Mouse (Mus musculus) adrenal gland, postnatal 14 days (tissue): ENCODE results near the gene Gm10318. TPM values are rescaled to one million over a fixed set of nuclear protein-coding genes. Genes with fewer than 3 reads are reported as not detected.

Experiments used
- DNase-seq: peaks from one replicate; pipeline ENCODE4 v3.0.0; 2021; ENCODE audit warnings: mixed read lengths
- total RNA-seq: library from RNA; stranded (reverse); gene quantifications from 2 replicates; pipeline ENCODE4 v1.2.3, GENCODE M21; 2021

The Gm10318 gene
- total RNA-seq, 1 experiment from 2014 or later, result not detected

DNA sequence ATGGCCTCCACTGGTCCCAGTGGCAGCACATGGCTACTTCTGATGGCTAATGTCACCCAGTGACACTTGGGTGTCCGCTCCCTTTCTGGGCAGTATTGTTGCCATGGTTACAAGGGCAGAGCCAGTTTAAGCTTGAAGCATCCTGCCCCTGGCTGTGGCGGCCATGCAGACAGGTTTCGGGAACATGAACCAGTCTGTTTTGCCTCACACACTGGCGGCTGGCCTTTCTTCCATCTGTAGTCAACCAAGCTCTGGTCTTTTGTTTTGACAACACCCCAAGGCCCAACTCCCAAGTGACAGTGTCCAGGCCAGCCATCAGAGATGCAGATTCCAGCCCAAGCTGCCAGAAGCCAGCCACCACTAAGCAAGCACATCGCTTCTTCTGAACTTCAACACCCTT lies 42.9 kb downstream of the Gm10318 start:
- DNase-seq, result peak; percentile 27

DNA sequence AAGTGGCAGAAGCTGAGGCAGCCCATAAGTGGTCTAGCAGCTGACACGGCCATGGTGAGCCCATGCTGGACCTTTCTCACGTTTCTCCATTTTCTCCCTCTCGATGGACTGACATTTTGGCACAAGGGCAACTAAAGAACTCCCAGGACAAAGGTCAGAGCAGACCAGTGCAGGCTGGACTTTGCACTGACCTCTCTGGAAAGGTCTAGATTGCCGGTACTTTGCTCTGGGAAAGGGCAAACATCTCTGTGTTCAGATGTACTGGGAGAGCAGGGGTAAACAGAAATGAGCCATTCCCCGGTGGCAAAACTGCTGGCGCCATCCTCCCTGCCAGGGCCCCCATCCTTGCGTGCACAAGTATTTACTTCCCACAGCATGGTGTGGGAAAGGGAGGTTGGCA lies 47.5 kb downstream of the Gm10318 start:
- no peak for DNase-seq

DNA sequence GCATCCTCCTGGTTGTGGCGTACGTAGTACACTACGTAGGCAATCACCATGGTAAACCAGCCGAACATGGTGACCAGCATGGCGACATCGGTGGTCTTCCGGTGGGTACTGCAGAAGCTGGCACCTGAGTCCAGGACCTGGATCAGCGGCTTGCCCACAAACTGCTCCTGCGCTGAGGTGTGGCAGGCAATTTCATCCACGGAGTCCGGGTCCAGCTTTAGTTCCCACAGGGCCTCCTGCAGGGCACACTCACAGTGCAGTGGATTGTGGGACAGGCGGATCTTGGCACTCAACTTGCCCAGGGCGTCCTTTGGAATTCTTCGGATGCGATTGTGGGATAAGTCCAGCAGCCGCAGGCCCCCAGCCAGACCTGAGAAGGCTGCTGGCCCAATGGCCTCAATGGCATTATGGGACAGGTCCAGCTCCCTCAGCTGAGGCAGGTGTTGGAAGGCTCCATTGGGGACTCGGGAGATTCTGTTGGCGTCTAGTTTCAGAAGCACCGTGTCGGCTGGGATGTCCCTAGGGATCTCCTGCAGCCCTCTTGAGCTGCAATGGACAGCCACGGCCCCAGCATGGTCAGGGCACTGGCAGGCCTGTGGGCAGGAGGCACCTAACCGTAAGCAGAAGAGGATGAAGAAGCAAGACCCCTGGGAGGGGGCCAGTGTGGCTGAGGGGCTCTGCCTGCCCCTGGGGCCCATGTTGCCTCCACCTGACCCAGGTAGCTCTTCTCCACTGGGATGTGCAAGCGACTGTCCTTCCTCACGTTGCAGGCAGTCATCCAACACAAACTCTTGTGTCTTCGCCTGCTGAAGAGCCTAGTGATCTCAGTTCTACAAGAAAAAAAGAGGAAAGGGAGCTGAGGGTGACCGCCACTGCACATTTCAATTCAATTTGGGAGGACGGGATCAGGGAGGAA lies 48.5 kb downstream of the Gm10318 start:
- DNase-seq, result no peak

DNA sequence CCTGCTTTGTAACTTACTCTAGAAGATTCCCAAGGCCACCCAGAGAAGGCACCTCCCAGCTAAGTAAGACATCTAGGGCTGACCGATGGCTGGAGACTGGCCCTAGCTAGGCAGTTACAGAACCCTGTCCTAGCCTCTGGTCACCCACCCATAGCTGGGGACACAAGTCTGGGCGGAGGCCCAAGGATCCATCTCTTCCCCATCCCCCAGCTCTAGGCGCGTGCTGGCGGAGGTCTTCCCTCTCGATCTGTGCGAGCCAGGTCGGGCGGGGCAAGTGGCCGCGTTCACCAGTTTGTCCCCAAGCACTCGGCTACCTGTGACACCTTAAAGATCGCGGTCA lies 49.2 kb downstream of the Gm10318 start:
- no peak for DNase-seq

DNA sequence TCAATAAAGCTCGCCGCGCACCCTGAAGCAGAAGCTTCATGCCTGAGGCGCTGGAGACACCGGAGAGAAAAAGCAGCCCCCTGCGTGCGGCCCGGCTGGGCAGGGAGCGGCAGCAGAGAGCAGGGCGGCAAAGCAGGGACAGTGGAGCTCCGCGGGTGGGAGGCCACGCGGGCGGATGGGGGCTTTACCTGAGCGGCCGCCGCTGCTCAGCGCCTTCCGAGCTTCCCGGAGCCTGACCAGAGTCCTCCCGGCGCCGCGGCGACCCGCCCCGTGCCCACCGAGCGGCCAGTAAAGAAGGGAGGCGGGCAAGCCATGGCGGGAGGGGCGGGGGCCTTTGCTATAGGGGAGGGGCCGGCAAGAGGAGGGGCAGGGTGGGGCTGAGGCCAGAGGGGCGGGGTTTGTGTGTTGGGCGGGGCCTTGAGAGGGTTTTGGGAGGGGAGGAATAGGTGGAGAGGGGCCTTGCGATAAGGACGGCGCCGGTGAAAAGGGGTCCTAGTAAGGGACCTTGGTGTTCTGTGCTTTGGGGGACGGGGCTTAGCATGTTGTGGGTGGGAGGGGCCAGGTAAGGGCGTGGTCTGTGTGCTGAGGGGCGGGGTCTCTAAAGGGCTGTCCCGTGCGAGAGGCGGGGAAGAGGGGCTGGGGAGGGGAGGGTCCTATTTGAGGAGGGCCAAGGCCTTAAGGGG lies 49.7 kb downstream of the Gm10318 start, which contains the start of gene Lrrc3:
Gene Lrrc3 (minus strand): TSS at position 326 of the 683 bp plus-strand sequence.
- DNase-seq, result peak; percentile 84

DNA sequence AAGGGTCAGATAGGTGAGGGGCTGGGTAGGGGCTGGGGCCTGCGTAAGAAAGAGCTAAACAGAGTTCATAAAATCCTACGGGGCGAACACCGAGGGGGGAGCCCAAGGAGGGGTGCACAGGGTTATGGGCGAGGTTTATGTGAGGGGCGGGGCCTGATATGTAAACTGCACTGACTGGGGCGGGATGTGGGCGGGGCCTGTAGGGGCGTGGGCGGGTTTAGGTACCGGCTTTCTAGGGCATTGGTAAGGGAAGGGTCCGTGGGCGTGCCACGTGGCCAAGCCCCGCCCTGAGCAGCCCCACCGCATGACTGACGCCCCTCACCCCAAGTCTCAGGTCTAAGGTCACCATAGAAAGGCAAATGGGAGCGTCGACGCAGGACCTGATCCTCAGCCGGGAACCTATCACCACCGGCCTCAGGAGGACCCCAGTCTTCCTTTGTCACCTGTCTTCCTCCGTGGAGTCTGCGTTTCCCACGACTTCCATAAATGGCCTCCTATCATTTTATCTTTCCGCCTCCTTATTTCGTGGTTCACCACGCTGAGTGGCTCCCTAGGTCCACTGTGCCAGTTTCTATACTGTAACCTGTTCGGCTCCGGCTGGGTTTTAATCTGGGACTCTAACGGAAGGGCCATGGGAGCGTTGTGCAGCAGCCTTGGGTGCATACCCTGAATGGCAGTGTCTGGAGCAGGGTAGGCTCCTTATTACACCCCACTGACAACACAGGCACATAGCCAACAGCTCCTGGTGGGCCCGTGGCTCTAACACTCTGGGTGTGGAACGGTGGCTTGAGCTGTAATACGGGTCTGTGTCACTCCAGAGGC lies 50.4 kb downstream of the Gm10318 start:
- peak; percentile 65 for DNase-seq

Other genes starting within 250 kb of the Gm10318 start
- gene Sumo3, start 246.8 kb upstream of the Gm10318 start, total RNA-seq, result 93.0 and 111 TPM in 2 replicates
- gene Gm49325, start 246.7 kb upstream of the Gm10318 start, total RNA-seq, result 23.6 and 31.5 TPM in 2 replicates
- gene Ube2g2, start 230.6 kb upstream of the Gm10318 start, total RNA-seq, result 49.8 and 50.2 TPM in 2 replicates
- gene Tspear, start 166.3 kb upstream of the Gm10318 start, total RNA-seq, result 0.41 TPM in 1 of 2 replicates, not detected in the other
- not detected in 2 replicates for gene Gm19402, start 162.1 kb upstream of the Gm10318 start, total RNA-seq
- not detected in 2 replicates for gene Gm9508, start 155.6 kb upstream of the Gm10318 start, total RNA-seq
- not detected in 2 replicates for gene Gm10272, start 146.2 kb upstream of the Gm10318 start, total RNA-seq
- gene Gm10024, start 141.4 kb upstream of the Gm10318 start, total RNA-seq, result not detected in 2 replicates
- not detected in 2 replicates for gene Gm10142, start 137.1 kb upstream of the Gm10318 start, total RNA-seq
- gene Krtap12-1, start 132.3 kb upstream of the Gm10318 start, total RNA-seq, result not detected in 2 replicates
- gene Gm10100, start 126.4 kb upstream of the Gm10318 start, total RNA-seq, result not detected in 2 replicates
- not detected in 2 replicates for gene Gm18596, start 110.2 kb upstream of the Gm10318 start, total RNA-seq
- gene Gm9736, start 101.5 kb upstream of the Gm10318 start, total RNA-seq, result not detected in 2 replicates
- not detected in 2 replicates for gene Gm3233, start 93.2 kb upstream of the Gm10318 start, total RNA-seq
- not detected in 2 replicates for gene Gm3238, start 81.5 kb upstream of the Gm10318 start, total RNA-seq
- not detected in 2 replicates for gene Gm7138, start 75.9 kb upstream of the Gm10318 start, total RNA-seq
- not detected in 2 replicates for gene Gm3250, start 70.3 kb upstream of the Gm10318 start, total RNA-seq
- gene Gm7137, start 64.7 kb upstream of the Gm10318 start, total RNA-seq, result not detected in 2 replicates
- gene Gm9639, start 57.8 kb upstream of the Gm10318 start, total RNA-seq, result not detected in 2 replicates
- gene Gm19668, start 53.7 kb upstream of the Gm10318 start, total RNA-seq, result not detected in 2 replicates
- not detected in 2 replicates for gene Gm9507, start 41.0 kb upstream of the Gm10318 start, total RNA-seq
- gene Gm2696, start 38.2 kb upstream of the Gm10318 start, total RNA-seq, result not detected in 2 replicates
- not detected in 2 replicates for gene Krtap10-4, start 25.8 kb upstream of the Gm10318 start, total RNA-seq
- not detected in 2 replicates for gene Krtap10-10, start 16.9 kb upstream of the Gm10318 start, total RNA-seq
- gene Gm36176, start 6.1 kb upstream of the Gm10318 start, total RNA-seq, result not detected in 2 replicates
- not detected in 2 replicates for gene Gm3285, start 9.1 kb downstream of the Gm10318 start, total RNA-seq
- 7.6 and 14.0 TPM in 2 replicates for gene Lrrc3, start 49.7 kb downstream of the Gm10318 start, total RNA-seq
- 2.4 and 4.8 TPM in 2 replicates for gene Trpm2, start 117.7 kb downstream of the Gm10318 start, total RNA-seq
- gene 1810043G02Rik, start 125.7 kb downstream of the Gm10318 start, total RNA-seq, result 15.4 and 17.5 TPM in 2 replicates
- 144 and 165 TPM in 2 replicates for gene Pfkl, start 157.2 kb downstream of the Gm10318 start, total RNA-seq
- gene Dnmt3l, start 189.1 kb downstream of the Gm10318 start, total RNA-seq, result 7.2 and 8.4 TPM in 2 replicates
- not detected in 2 replicates for gene Aire, start 190.8 kb downstream of the Gm10318 start, total RNA-seq
- gene Icosl, start 216.4 kb downstream of the Gm10318 start, total RNA-seq, result 9.8 and 19.8 TPM in 2 replicates